Comparison of ENCODE assay signal across 20 mouse cellular contexts in the genomic region with DNA sequence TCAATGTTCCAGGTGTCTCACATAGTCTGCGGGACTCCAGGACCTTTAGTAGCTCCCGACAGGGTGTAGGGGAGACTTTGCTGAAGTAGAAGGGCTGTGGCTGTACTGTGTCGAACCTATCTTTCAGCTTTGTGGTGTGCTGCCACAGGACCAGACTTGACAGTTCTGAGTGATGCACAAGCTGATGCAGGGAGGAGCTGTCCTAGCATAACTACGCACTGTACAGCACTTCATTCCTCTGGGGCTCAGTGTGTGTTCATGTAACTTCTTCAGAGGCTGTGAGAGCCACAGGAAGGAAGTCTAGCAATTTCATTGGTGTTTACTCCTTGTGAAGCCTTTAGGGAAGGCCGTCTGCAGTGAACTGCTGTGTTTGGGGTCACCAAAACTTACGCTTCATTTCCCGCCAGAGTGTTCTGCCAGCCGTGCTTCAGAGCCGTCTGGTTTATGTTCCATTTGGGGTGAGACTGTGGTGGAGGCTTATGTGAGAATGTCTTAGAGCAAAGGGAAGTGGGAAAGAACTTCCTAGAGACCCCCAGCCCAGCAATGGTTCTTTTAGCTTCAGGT. TPM values are rescaled to one million over a fixed set of nuclear protein-coding genes. Genes with fewer than 3 reads are reported as not detected.
A peak's percentile ranks its signal among the peaks of the same experiment; 100 is the strongest.
DNase-seq lines count a peak whose midpoint lies in the region; ATAC-seq and TF ChIP-seq lines count a peak whose summit lies in the region.
"Had no signal": no experiment of that assay in that cellular context is flagged by ENCODE, and none has a peak within 500 bp of the region (broad histone marks: within the 10 kb centered on the region; RNA-seq: fewer than 3 reads in every experiment).

No protein-coding gene starts in this region.

- WGBS in lung, embryonic 14.5 days = 61% methylated on average over 9 of the region's 9 CpGs
- WGBS in embryonic facial prominence, embryonic 12.5 days = 64% methylated on average over 9 of the region's 9 CpGs
- 60% methylated on average over 9 of the region's 9 CpGs for WGBS in stomach, embryonic 16.5 days
- WGBS in thymus, adult 2 months = 70% methylated on average over 9 of the region's 9 CpGs

- peaks cover 15% of the 10 kb centered on the region for H3K36me3 ChIP-seq in lung, embryonic 14.5 days (ENCODE audit: insufficient read depth)
- peaks cover 7% of the 10 kb centered on the region for H3K36me3 ChIP-seq in embryonic facial prominence, embryonic 12.5 days
- no peaks in the 10 kb centered on the region; the same call in 1 of the 2 replicates for H3K36me3 ChIP-seq in stomach, embryonic 16.5 days (ENCODE audit: control insufficient read depth, insufficient read depth, low read length)
- H3K36me3 ChIP-seq in thymus, adult 2 months (ENCODE audit: control insufficient read depth, insufficient read depth, low read length) = no peaks in the 10 kb centered on the region

- no peaks in the 10 kb centered on the region for H3K4me1 ChIP-seq in lung, embryonic 14.5 days (ENCODE audit: insufficient read depth)
- no peaks in the 10 kb centered on the region for H3K4me1 ChIP-seq in embryonic facial prominence, embryonic 12.5 days
- 0 out of 2 replicates have a peak, but pooled peaks cover 4% of the 10 kb centered on the region for H3K4me1 ChIP-seq in stomach, embryonic 16.5 days (ENCODE audit: control insufficient read depth, insufficient read depth, low read length)
- no peaks in the 10 kb centered on the region for H3K4me1 ChIP-seq in thymus, adult 2 months (replicated peaks; ENCODE audit: control insufficient read depth, insufficient read depth, low read length)
- H3K4me1 ChIP-seq: embryonic facial prominence, embryonic 15.5 days; forebrain, embryonic 10.5 days; liver, embryonic 15.5 days had no signal

- DNase-seq in embryo, embryonic 10 days (ENCODE audit: low spot score) = peak; percentile 20
- no peak for DNase-seq in embryo, embryonic 9.5 days (ENCODE audit: extremely low spot score)
- DNase-seq in lung, embryonic 14.5 days = peak; percentile 22
- DNase-seq in lung, postnatal 4 days = no peak
- no peak for DNase-seq in thymus, adult 2 months
- no peak for DNase-seq in urinary bladder, postnatal 4 days (ENCODE audit: low spot score in 2 of 2)
- DNase-seq: cerebellum, adult 9-11 months; gastrocnemius, postnatal 10 days; heart, adult 18-20 months; kidney, postnatal 36 days; layer of hippocampus, adult 9-11 months had no signal

- no peaks in the 10 kb centered on the region for H3K9me3 ChIP-seq in lung, embryonic 14.5 days (ENCODE audit: low read depth, low read length)
- H3K9me3 ChIP-seq in embryonic facial prominence, embryonic 12.5 days = no peaks in the 10 kb centered on the region
- H3K9me3 ChIP-seq in stomach, embryonic 16.5 days (replicated peaks; ENCODE audit: control insufficient read depth, low read length) = no peaks in the 10 kb centered on the region
- H3K9me3 ChIP-seq: embryonic facial prominence, embryonic 15.5 days; forebrain, embryonic 10.5 days; G1E; heart, embryonic 15.5 days; limb, embryonic 13.5 days; liver, embryonic 15.5 days had no signal

- H3K9ac ChIP-seq in lung, embryonic 14.5 days = no peak overlapping the region
- H3K9ac ChIP-seq in embryonic facial prominence, embryonic 12.5 days = no peak overlapping the region
- H3K9ac ChIP-seq in stomach, embryonic 16.5 days (ENCODE audit: low read length) = no peak overlapping the region
- H3K9ac ChIP-seq: embryonic facial prominence, embryonic 15.5 days; heart, embryonic 15.5 days; limb, embryonic 13.5 days; liver, embryonic 15.5 days had no signal

- TF ChIP-seq CTCF in lung, embryonic 14.5 days (IDR thresholded peaks at IDR 0.05; ENCODE audit: low read depth) = no peak
- no peak for TF ChIP-seq CTCF in thymus, adult 2 months (IDR thresholded peaks at IDR 0.05; ENCODE audit: borderline replicate concordance, control insufficient read depth, extremely low read depth, insufficient read depth, low read length, poor library complexity)

- no peak overlapping the region for H3K4me3 ChIP-seq in lung, embryonic 14.5 days (ENCODE audit: low read depth, low read length)
- H3K4me3 ChIP-seq in embryonic facial prominence, embryonic 12.5 days = no peak overlapping the region
- no peak overlapping the region for H3K4me3 ChIP-seq in stomach, embryonic 16.5 days (replicated peaks; ENCODE audit: low read length)
- H3K4me3 ChIP-seq in thymus, adult 2 months (ENCODE audit: control insufficient read depth, insufficient read depth, low read length) = no peak overlapping the region
- H3K4me3 ChIP-seq: embryonic facial prominence, embryonic 15.5 days; forebrain, embryonic 10.5 days; heart, embryonic 15.5 days; limb, embryonic 13.5 days; liver, embryonic 15.5 days had no signal

- H3K4me2 ChIP-seq in lung, embryonic 14.5 days = no peak overlapping the region
- H3K4me2 ChIP-seq in embryonic facial prominence, embryonic 12.5 days (replicated peaks) = no peak overlapping the region
- H3K4me2 ChIP-seq in stomach, embryonic 16.5 days (ENCODE audit: low read depth, low read length) = no peak overlapping the region
- H3K4me2 ChIP-seq: embryonic facial prominence, embryonic 15.5 days; heart, embryonic 15.5 days; limb, embryonic 13.5 days; liver, embryonic 15.5 days had no signal

- no peak overlapping the region for H3K27ac ChIP-seq in lung, embryonic 14.5 days (ENCODE audit: low read depth)
- peak overlapping the region; percentile 38; the same call in 1 of the 2 replicates for H3K27ac ChIP-seq in embryonic facial prominence, embryonic 12.5 days
- peak overlapping the region; percentile 29; the same call in 1 of the 2 replicates for H3K27ac ChIP-seq in stomach, embryonic 16.5 days (ENCODE audit: low read length)
- H3K27ac ChIP-seq in thymus, adult 2 months (ENCODE audit: control insufficient read depth, insufficient read depth, low read length) = no peak overlapping the region
- H3K27ac ChIP-seq: embryonic facial prominence, embryonic 15.5 days; forebrain, embryonic 10.5 days; heart, embryonic 15.5 days; limb, embryonic 13.5 days; liver, embryonic 15.5 days had no signal

- no peaks in the 10 kb centered on the region for H3K27me3 ChIP-seq in lung, embryonic 14.5 days (ENCODE audit: insufficient read depth, low read length)
- H3K27me3 ChIP-seq in embryonic facial prominence, embryonic 12.5 days = no peaks in the 10 kb centered on the region
- no peaks in the 10 kb centered on the region for H3K27me3 ChIP-seq in stomach, embryonic 16.5 days (ENCODE audit: control insufficient read depth, insufficient read depth, low read length)
- no peaks in the 10 kb centered on the region for H3K27me3 ChIP-seq in thymus, adult 2 months (ENCODE audit: control insufficient read depth, insufficient read depth, low read length)
- H3K27me3 ChIP-seq: embryonic facial prominence, embryonic 15.5 days; heart, embryonic 15.5 days; limb, embryonic 13.5 days; liver, embryonic 15.5 days had no signal

- TF ChIP-seq POLR2A in thymus, adult 2 months (IDR thresholded peaks at IDR 0.05; ENCODE audit: control insufficient read depth, extremely low read depth, insufficient read depth, low read length, poor library complexity) = no peak

- peak; percentile 36; the same call in 1 of the 2 replicates for ATAC-seq in lung, embryonic 14.5 days (ENCODE audit: insufficient read depth)
- 0 out of 2 replicates have a peak, but pooled peaks have one; percentile 31 for ATAC-seq in embryonic facial prominence, embryonic 12.5 days (ENCODE audit: insufficient number of reproducible peaks, insufficient read depth, low FRiP score, low TSS enrichment)
- no peak; the same call in 1 of the 2 replicates for ATAC-seq in stomach, embryonic 16.5 days (ENCODE audit: insufficient read depth, low FRiP score)
- ATAC-seq: CD4-positive, CD25-positive, alpha-beta regulatory T cell, adult 4 months had no signal

RNA-seq across cellular contexts. Expression of a gene that starts 54.0 kb away (rescaled TPM):
- polyA plus RNA-seq in lung, embryonic 14.5 days (2014; fragmentation: Nextera tagmentation; extraction: Ambion mirVana) = 68.4 and 68.5 TPM in 2 replicates
- 72.3 and 72.6 TPM in 2 replicates for polyA plus RNA-seq in embryonic facial prominence, embryonic 12.5 days (2016; fragmentation: Nextera tagmentation; extraction: Ambion mirVana)
- 77.2 and 80.6 TPM in 2 replicates for polyA plus RNA-seq in stomach, embryonic 16.5 days (2015; fragmentation: Nextera tagmentation; extraction: Ambion mirVana)
- polyA plus RNA-seq in thymus, adult 2 months (2012; rRNA removed) = 9.1 and 10.5 TPM in 2 replicates

Comparison
In these comparisons a context has a peak if more than half of its experiments do, and no peak if none do; other contexts are left out.
1. DNase-seq: peak in embryo, embryonic 10 days (single experiment) and lung, embryonic 14.5 days (single experiment); none in embryo, embryonic 9.5 days (single experiment), lung, postnatal 4 days (0 of 2), thymus, adult 2 months (single experiment) and urinary bladder, postnatal 4 days (0 of 2).
2. H3K27ac ChIP-seq: peak in embryonic facial prominence, embryonic 12.5 days (single experiment) and stomach, embryonic 16.5 days (single experiment); none in lung, embryonic 14.5 days (single experiment) and thymus, adult 2 months (single experiment).